Mouse (Mus musculus): Measurements from ENCODE around the gene Calcoco2. TPM values are rescaled to one million over a fixed set of nuclear protein-coding genes. Genes with fewer than 3 reads are reported as not detected.

Calcoco2 gene
- polyA plus RNA-seq, 1 experiment from 2014 or later: 0.47 TPM

- H3K4me3 ChIP-seq (ENCODE audit: low read depth, low read length): no peak overlapping the region
- no peak overlapping the region for H3K9ac ChIP-seq (ENCODE audit: low read depth, low read length)
- H3K4me2 ChIP-seq (ENCODE audit: low read depth, low read length): no peak overlapping the region
- H3K36me3 ChIP-seq (ENCODE audit: control insufficient read depth, insufficient read depth, low read length): no peaks in the 10 kb centered on the region
- peak; percentile 27 for DNase-seq (ENCODE audit: low spot score)
- H3K27me3 ChIP-seq (replicated peaks; ENCODE audit: control insufficient read depth, insufficient read depth, low read length): no peaks in the 10 kb centered on the region
- no peak overlapping the region for H3K27ac ChIP-seq (replicated peaks; ENCODE audit: low read depth, low read length)
- no peaks in the 10 kb centered on the region for H3K4me1 ChIP-seq (ENCODE audit: control insufficient read depth, insufficient read depth, low read length)
- peak; percentile 68; the same call in 1 of the 2 replicates for ATAC-seq (ENCODE audit: low read depth)
- H3K9me3 ChIP-seq (ENCODE audit: control insufficient read depth, low read length): no peaks in the 10 kb centered on the region; the same call in 1 of the 2 replicates
- WGBS: 11% methylated on average over 3 of the region's 3 CpGs
Measured at GRCm38 (mm10) chr11:96093361-96093760, 18.4 kb downstream of the Calcoco2 start.

GRCm38 (mm10) chr11:96092674-96093291, 19.0 kb downstream of the Calcoco2 start:
- Histone ChIP-seq H3K4me2 (ENCODE audit: low read depth, low read length) (no peak overlapping the region), H3K36me3 (ENCODE audit: control insufficient read depth, insufficient read depth, low read length) (no peaks in the 10 kb centered on the region), H3K4me1 (ENCODE audit: control insufficient read depth, insufficient read depth, low read length) (no peaks in the 10 kb centered on the region), H3K9ac (ENCODE audit: low read depth, low read length) (no peak overlapping the region), H3K4me3 (ENCODE audit: low read depth, low read length) (no peak overlapping the region), H3K27ac (replicated peaks; ENCODE audit: low read depth, low read length) (no peak overlapping the region), H3K27me3 (replicated peaks; ENCODE audit: control insufficient read depth, insufficient read depth, low read length) (no peaks in the 10 kb centered on the region), H3K9me3 (ENCODE audit: control insufficient read depth, low read length) (peaks cover 6% of the 10 kb centered on the region; the same call in 1 of the 2 replicates)
- ATAC-seq (ENCODE audit: low read depth): peak; percentile 62; the same call in 1 of the 2 replicates
- peak; percentile 28 for DNase-seq (ENCODE audit: low spot score)
- 38% methylated on average over 7 of the region's 7 CpGs for WGBS

GRCm38 (mm10) chr11:96091073-96091472, 20.7 kb downstream of the Calcoco2 start:
- H3K9me3 ChIP-seq (ENCODE audit: control insufficient read depth, low read length): peaks cover 6% of the 10 kb centered on the region; the same call in 1 of the 2 replicates
- peak; percentile 42 for DNase-seq (ENCODE audit: low spot score)
- no peaks in the 10 kb centered on the region for H3K36me3 ChIP-seq (ENCODE audit: control insufficient read depth, insufficient read depth, low read length)

GRCm38 (mm10) chr11:96087981-96088380, 23.8 kb downstream of the Calcoco2 start:
- no peak overlapping the region for H3K4me3 ChIP-seq (ENCODE audit: low read depth, low read length)
- DNase-seq (ENCODE audit: low spot score): no peak
- WGBS: 92% methylated on average over 6 of the region's 6 CpGs

More at GRCm38 (mm10) chr11:96091073-96091472, 20.7 kb downstream of the Calcoco2 start:
- Histone ChIP-seq H3K27me3 (replicated peaks; ENCODE audit: control insufficient read depth, insufficient read depth, low read length) (no peaks in the 10 kb centered on the region), H3K9ac (ENCODE audit: low read depth, low read length) (no peak overlapping the region), H3K27ac (replicated peaks; ENCODE audit: low read depth, low read length) (no peak overlapping the region), H3K4me1 (ENCODE audit: control insufficient read depth, insufficient read depth, low read length) (no peaks in the 10 kb centered on the region), H3K4me2 (ENCODE audit: low read depth, low read length) (no peak overlapping the region), H3K4me3 (ENCODE audit: low read depth, low read length) (no peak overlapping the region)
- ATAC-seq (ENCODE audit: low read depth): no peak
- 61% methylated on average over 2 of the region's 2 CpGs for WGBS

GRCm38 (mm10) chr11:96082682-96083081, 29.1 kb downstream of the Calcoco2 start:
- Histone ChIP-seq H3K4me1 (ENCODE audit: control insufficient read depth, insufficient read depth, low read length) (no peaks in the 10 kb centered on the region), H3K4me2 (ENCODE audit: low read depth, low read length) (no peak overlapping the region), H3K27me3 (replicated peaks; ENCODE audit: control insufficient read depth, insufficient read depth, low read length) (no peaks in the 10 kb centered on the region), H3K9ac (ENCODE audit: low read depth, low read length) (no peak overlapping the region), H3K27ac (replicated peaks; ENCODE audit: low read depth, low read length) (no peak overlapping the region), H3K4me3 (ENCODE audit: low read depth, low read length) (no peak overlapping the region), H3K9me3 (ENCODE audit: control insufficient read depth, low read length) (no peaks in the 10 kb centered on the region), H3K36me3 (ENCODE audit: control insufficient read depth, insufficient read depth, low read length) (no peaks in the 10 kb centered on the region)
- DNase-seq (ENCODE audit: low spot score) (no peak), ATAC-seq (ENCODE audit: low read depth) (no peak)
- WGBS: 79% methylated on average over 3 of the region's 3 CpGs

More at GRCm38 (mm10) chr11:96087981-96088380, 23.8 kb downstream of the Calcoco2 start:
- Histone ChIP-seq H3K4me1 (ENCODE audit: control insufficient read depth, insufficient read depth, low read length) (no peaks in the 10 kb centered on the region), H3K36me3 (ENCODE audit: control insufficient read depth, insufficient read depth, low read length) (no peaks in the 10 kb centered on the region), H3K4me2 (ENCODE audit: low read depth, low read length) (no peak overlapping the region), H3K9me3 (ENCODE audit: control insufficient read depth, low read length) (peaks cover 6% of the 10 kb centered on the region; the same call in 1 of the 2 replicates), H3K9ac (ENCODE audit: low read depth, low read length) (no peak overlapping the region), H3K27ac (replicated peaks; ENCODE audit: low read depth, low read length) (no peak overlapping the region), H3K27me3 (replicated peaks; ENCODE audit: control insufficient read depth, insufficient read depth, low read length) (no peaks in the 10 kb centered on the region)
- no peak for ATAC-seq (ENCODE audit: low read depth)

GRCm38 (mm10) chr11:96080736-96081135, 31.0 kb downstream of the Calcoco2 start:
- ATAC-seq (ENCODE audit: low read depth) (no peak), DNase-seq (ENCODE audit: low spot score) (no peak)
- Histone ChIP-seq H3K4me2 (ENCODE audit: low read depth, low read length) (no peak overlapping the region), H3K4me1 (ENCODE audit: control insufficient read depth, insufficient read depth, low read length) (no peaks in the 10 kb centered on the region), H3K9me3 (ENCODE audit: control insufficient read depth, low read length) (no peaks in the 10 kb centered on the region), H3K27ac (replicated peaks; ENCODE audit: low read depth, low read length) (no peak overlapping the region), H3K36me3 (ENCODE audit: control insufficient read depth, insufficient read depth, low read length) (no peaks in the 10 kb centered on the region), H3K27me3 (replicated peaks; ENCODE audit: control insufficient read depth, insufficient read depth, low read length) (no peaks in the 10 kb centered on the region), H3K9ac (ENCODE audit: low read depth, low read length) (no peak overlapping the region), H3K4me3 (ENCODE audit: low read depth, low read length) (no peak overlapping the region)
- 67% methylated on average over 5 of the region's 5 CpGs for WGBS

- H3K9me3 ChIP-seq (ENCODE audit: control insufficient read depth, low read length): no peaks in the 10 kb centered on the region
- peaks cover 15% of the 10 kb centered on the region for H3K36me3 ChIP-seq (ENCODE audit: control insufficient read depth, insufficient read depth, low read length)
- H3K9ac ChIP-seq (ENCODE audit: low read depth, low read length): peak overlapping the region; percentile 45; the same call in 1 of the 2 replicates
- ATAC-seq (ENCODE audit: low read depth): no peak
- DNase-seq (ENCODE audit: low spot score): no peak
- WGBS: 67% methylated on average over 13 of the region's 13 CpGs
- H3K27me3 ChIP-seq (replicated peaks; ENCODE audit: control insufficient read depth, insufficient read depth, low read length): no peaks in the 10 kb centered on the region
- H3K4me1 ChIP-seq (ENCODE audit: control insufficient read depth, insufficient read depth, low read length): peaks cover 6% of the 10 kb centered on the region
- peak overlapping the region; percentile 67 for H3K27ac ChIP-seq (replicated peaks; ENCODE audit: low read depth, low read length)
- peak overlapping the region; percentile 53 for H3K4me2 ChIP-seq (ENCODE audit: low read depth, low read length)
- H3K4me3 ChIP-seq (ENCODE audit: low read depth, low read length): peak overlapping the region; percentile 31
Measured at GRCm38 (mm10) chr11:96076221-96077105, 35.3 kb downstream of the Calcoco2 start.

GRCm38 (mm10) chr11:96075509-96076220, 36.1 kb downstream of the Calcoco2 start, which contains the start of gene Atp5g1:
Atp5g1 (minus strand) TSS chr11:96075670.
- Histone ChIP-seq H3K27ac (replicated peaks; ENCODE audit: low read depth, low read length) (peak within 1 kb of the TSS; percentile 67), H3K4me3 (ENCODE audit: low read depth, low read length) (peak within 1 kb of the TSS; percentile 78), H3K9ac (ENCODE audit: low read depth, low read length) (peak within 1 kb of the TSS; percentile 81), H3K36me3 (ENCODE audit: control insufficient read depth, insufficient read depth, low read length) (peaks cover 20% of the 10 kb centered on the region), H3K4me2 (ENCODE audit: low read depth, low read length) (peak within 1 kb of the TSS; percentile 81), H3K4me1 (ENCODE audit: control insufficient read depth, insufficient read depth, low read length) (peaks cover 6% of the 10 kb centered on the region), H3K9me3 (ENCODE audit: control insufficient read depth, low read length) (no peaks in the 10 kb centered on the region), H3K27me3 (replicated peaks; ENCODE audit: control insufficient read depth, insufficient read depth, low read length) (no peaks in the 10 kb centered on the region)
- DNase-seq (ENCODE audit: low spot score) (peak; percentile 100), ATAC-seq (ENCODE audit: low read depth) (peak; percentile 98)
- under 1% methylated on average over 37 of the region's 37 CpGs for WGBS
